Mouse (Mus musculus) myocyte (in vitro differentiated cells): ENCODE results near the gene Prpf8. TPM values are rescaled to one million over a fixed set of nuclear protein-coding genes. Genes with fewer than 3 reads are reported as not detected.

Experiments
- H3K27me3 ChIP-seq: one replicate; pipeline ENCODE4 v1.6.1; 2011; ENCODE audit not compliant: control insufficient read depth, insufficient read depth, insufficient read length
- H3K36me3 ChIP-seq: one replicate; pipeline ENCODE4 v1.6.1; 2011; ENCODE audit not compliant: control insufficient read depth, insufficient read depth
- H3K4me2 ChIP-seq: one replicate; pipeline ENCODE4 v1.6.1; 2011; ENCODE audit warnings: low read depth, control low read depth
- H3K4me3 ChIP-seq: one replicate; pipeline ENCODE4 v1.5.1; 2011; ENCODE audit warnings: mild to moderate bottlenecking, control low read depth, moderate library complexity
- H3K79me2 ChIP-seq: one replicate; pipeline ENCODE4 v1.6.1; 2011; ENCODE audit not compliant: control insufficient read depth, insufficient read depth
- H3ac ChIP-seq: one replicate; pipeline ENCODE4 v1.6.1; 2011; ENCODE audit not compliant: control insufficient read depth, insufficient read length
- E2F4 ChIP-seq: IDR thresholded peaks from one replicate; pipeline ENCODE4 v1.6.1; 2011; ENCODE audit warnings: mild to moderate bottlenecking, control low read depth, moderate library complexity; ENCODE audit not compliant: insufficient read depth
- MAX ChIP-seq: IDR thresholded peaks from one replicate; pipeline ENCODE4 v1.6.1; 2011; ENCODE audit warnings: low read depth, mild to moderate bottlenecking, control low read depth
- MYOD1 ChIP-seq, 3 experiments: IDR thresholded peaks; one replicate each; pipeline ENCODE4 v1.6.1; 2011; ENCODE audit warnings: control low read depth in 2 of 3, low read depth in 2 of 3, mild to moderate bottlenecking in 2 of 3, moderate library complexity in 1 of 3; ENCODE audit not compliant: insufficient read length in 2 of 3, control insufficient read depth in 1 of 3
- MYOG ChIP-seq, 3 experiments: IDR thresholded peaks; one replicate each; pipeline ENCODE4 v1.6.1; 2011; ENCODE audit warnings: control low read depth in 2 of 3, low read depth in 2 of 3, mild to moderate bottlenecking in 2 of 3; ENCODE audit not compliant: insufficient read length in 2 of 3, control insufficient read depth in 1 of 3, insufficient read depth in 1 of 3
- POLR2A ChIP-seq: IDR thresholded peaks from one replicate; pipeline ENCODE4 v1.6.1; 2011; ENCODE audit warnings: low read depth, mild to moderate bottlenecking, control low read depth, moderate library complexity; ENCODE audit not compliant: insufficient read length
- POLR2AphosphoS2 ChIP-seq: IDR thresholded peaks from one replicate; pipeline ENCODE4 v1.6.1; 2011; ENCODE audit warnings: low read depth, control low read depth; ENCODE audit not compliant: insufficient read length
- REST ChIP-seq: IDR thresholded peaks from one replicate; pipeline ENCODE4 v1.6.1; 2011; ENCODE audit warnings: mild to moderate bottlenecking, control low read depth, moderate library complexity; ENCODE audit not compliant: insufficient read depth, insufficient read length
- SRF ChIP-seq: IDR thresholded peaks from one replicate; pipeline ENCODE4 v1.6.1; 2011; ENCODE audit warnings: low read depth; ENCODE audit not compliant: control insufficient read depth, insufficient read length
- TCF12 ChIP-seq: IDR thresholded peaks from one replicate; pipeline ENCODE4 v1.6.1; 2011; ENCODE audit warnings: mild to moderate bottlenecking, control low read depth; ENCODE audit not compliant: poor library complexity, insufficient read depth, severe bottlenecking
- TCF3 ChIP-seq: IDR thresholded peaks from one replicate; pipeline ENCODE4 v1.6.1; 2011; ENCODE audit warnings: low read depth, control low read depth; ENCODE audit not compliant: insufficient read length
- USF1 ChIP-seq: IDR thresholded peaks from one replicate; pipeline ENCODE4 v1.6.1; 2011; ENCODE audit warnings: low read depth, mild to moderate bottlenecking, control low read depth, moderate library complexity
- polyA plus RNA-seq: library from polyadenylated mRNA; unstranded; fragments of >200 nt; fragmentation: generic; extraction: Trizol; gene quantifications from one replicate; pipeline ENCODE4 v1.2.1, GENCODE M21; 2012; ENCODE audit warnings: missing spikeins

Gene Prpf8
- polyA plus RNA-seq, 1 experiment = 93.0 TPM

DNA sequence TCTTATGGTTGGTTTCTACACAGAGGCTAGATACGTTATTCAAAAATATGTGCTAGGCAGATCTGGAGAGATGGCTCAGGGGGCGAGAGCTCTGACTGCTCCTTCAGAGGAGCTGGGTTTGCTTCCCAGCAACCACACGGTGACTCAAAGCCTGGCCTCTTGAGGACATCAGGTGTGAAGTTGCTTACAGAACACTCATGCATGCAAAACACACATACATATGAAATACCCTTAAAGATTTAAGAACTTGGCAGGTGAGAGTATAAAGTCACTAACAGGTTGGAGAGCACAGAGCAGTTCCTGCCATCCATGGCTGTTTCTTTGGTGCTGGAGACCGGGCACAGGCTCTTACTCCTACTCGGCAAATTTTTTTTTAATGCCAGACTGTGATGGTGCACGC, 40.3 kb downstream of the Prpf8 start:
- Histone ChIP-seq H3K36me3 (no peaks in the 10 kb centered on the region), H3K4me2 (no peak overlapping the region), H3K27me3 (no peaks in the 10 kb centered on the region), H3ac (no peak overlapping the region), H3K4me3 (no peak overlapping the region), H3K79me2 (no peaks in the 10 kb centered on the region)
- TF ChIP-seq POLR2AphosphoS2 (no peak), USF1 (no peak), MAX (no peak)

DNA sequence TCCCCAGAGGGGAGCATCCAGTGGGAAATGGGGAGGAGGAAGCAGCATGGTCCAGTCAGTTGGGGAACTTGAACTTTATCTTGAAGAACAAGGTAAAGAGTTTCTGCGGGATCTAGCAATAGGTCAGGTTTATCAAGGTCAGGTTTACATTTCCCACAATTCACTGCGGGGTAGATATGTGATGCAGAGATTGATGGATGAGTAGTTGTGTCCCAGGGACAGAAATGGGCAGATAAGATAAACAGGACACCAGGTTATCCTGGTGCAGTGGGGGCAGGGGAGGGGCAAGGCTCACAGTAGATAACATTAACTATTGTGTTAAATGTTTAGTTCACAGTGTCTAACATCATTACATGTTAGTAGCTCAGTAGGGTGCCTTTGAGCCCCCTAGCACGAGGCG, 43.2 kb downstream of the Prpf8 start:
- H3K4me3 ChIP-seq = peak overlapping the region; percentile 87
- no peak overlapping the region for H3K4me2 ChIP-seq
- H3K36me3 ChIP-seq = no peaks in the 10 kb centered on the region
- no peaks in the 10 kb centered on the region for H3K79me2 ChIP-seq
- no peaks in the 10 kb centered on the region for H3K27me3 ChIP-seq
- H3ac ChIP-seq = no peak overlapping the region
- TF ChIP-seq SRF = no peak

GRCm38 (mm10) chr11:75530325-75530724, 43.7 kb downstream of the Prpf8 start:
- H3ac ChIP-seq = peak overlapping the region; percentile 54
- H3K79me2 ChIP-seq = no peaks in the 10 kb centered on the region
- no peaks in the 10 kb centered on the region for H3K27me3 ChIP-seq
- no peaks in the 10 kb centered on the region for H3K36me3 ChIP-seq
- TF ChIP-seq POLR2AphosphoS2 (no peak), MYOG (IDR thresholded peaks at IDR 0.05; ENCODE audit: control insufficient read depth in 1 of 3, insufficient read depth in 1 of 3, insufficient read length in 2 of 3, low read depth in 2 of 3) (peak in 1 of 3 experiments; percentile 18), POLR2A (peak; percentile 32)
- H3K4me2 ChIP-seq = peak overlapping the region; percentile 100
- H3K4me3 ChIP-seq = peak overlapping the region; percentile 87

DNA sequence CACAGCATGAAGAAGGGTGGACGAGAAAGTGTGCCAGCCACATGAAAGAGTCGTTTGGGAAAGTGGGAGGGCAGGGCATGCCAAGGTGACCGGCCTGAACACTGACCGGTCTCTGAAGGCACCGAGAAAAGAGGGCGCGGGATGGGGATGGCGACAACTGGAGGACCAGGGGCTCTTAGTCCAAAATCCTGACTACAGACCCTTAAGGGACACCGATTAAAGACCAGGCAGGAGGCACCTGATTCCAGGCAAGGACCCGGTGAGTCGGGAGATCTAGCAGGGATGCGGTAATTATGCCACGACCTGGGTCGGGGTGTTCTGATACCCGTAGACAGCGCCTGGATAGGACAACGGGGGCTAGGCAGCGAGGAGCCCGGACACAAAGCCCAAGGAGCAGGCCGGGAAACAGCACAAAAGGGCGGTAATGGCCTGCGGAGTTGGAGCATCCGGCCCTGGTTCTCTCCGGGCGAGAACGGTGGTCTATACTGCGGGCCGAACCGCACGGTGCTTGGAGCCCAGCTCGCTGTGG, 44.3 kb downstream of the Prpf8 start:
- Histone ChIP-seq H3K79me2 (no peaks in the 10 kb centered on the region), H3K27me3 (no peaks in the 10 kb centered on the region), H3ac (peak overlapping the region; percentile 54), H3K4me3 (peak overlapping the region; percentile 87), H3K4me2 (peak overlapping the region; percentile 100), H3K36me3 (no peaks in the 10 kb centered on the region)
- no peak for TF ChIP-seq USF1
- TF ChIP-seq POLR2AphosphoS2 = no peak
- TF ChIP-seq MYOG (IDR thresholded peaks at IDR 0.05; ENCODE audit: control insufficient read depth in 1 of 3, insufficient read depth in 1 of 3, insufficient read length in 2 of 3, low read depth in 2 of 3) = no peak
- no peak for TF ChIP-seq POLR2A
- TF ChIP-seq MYOD1 (IDR thresholded peaks at IDR 0.05; ENCODE audit: control insufficient read depth in 1 of 3, insufficient read length in 2 of 3, low read depth in 2 of 3) = no peak

- TF ChIP-seq MYOG (IDR thresholded peaks at IDR 0.05; ENCODE audit: control insufficient read depth in 1 of 3, insufficient read depth in 1 of 3, insufficient read length in 2 of 3, low read depth in 2 of 3) (no peak), MAX (no peak), E2F4 (peak; percentile 74)
- peak within 1 kb of the TSS; percentile 54 for H3ac ChIP-seq
- H3K4me2 ChIP-seq = peak within 1 kb of the TSS; percentile 100
- H3K4me3 ChIP-seq = peak within 1 kb of the TSS; percentile 87
- no peaks in the 10 kb centered on the region for H3K79me2 ChIP-seq
- no peaks in the 10 kb centered on the region for H3K27me3 ChIP-seq
- H3K36me3 ChIP-seq = no peaks in the 10 kb centered on the region
These were observed 45.0 kb downstream of the Prpf8 start, which contains the start of gene Slc43a2 for GRCm38 (mm10) chr11:75531469-75532242. TSS of gene Slc43a2 (plus strand) at chr11:75531694.

DNA sequence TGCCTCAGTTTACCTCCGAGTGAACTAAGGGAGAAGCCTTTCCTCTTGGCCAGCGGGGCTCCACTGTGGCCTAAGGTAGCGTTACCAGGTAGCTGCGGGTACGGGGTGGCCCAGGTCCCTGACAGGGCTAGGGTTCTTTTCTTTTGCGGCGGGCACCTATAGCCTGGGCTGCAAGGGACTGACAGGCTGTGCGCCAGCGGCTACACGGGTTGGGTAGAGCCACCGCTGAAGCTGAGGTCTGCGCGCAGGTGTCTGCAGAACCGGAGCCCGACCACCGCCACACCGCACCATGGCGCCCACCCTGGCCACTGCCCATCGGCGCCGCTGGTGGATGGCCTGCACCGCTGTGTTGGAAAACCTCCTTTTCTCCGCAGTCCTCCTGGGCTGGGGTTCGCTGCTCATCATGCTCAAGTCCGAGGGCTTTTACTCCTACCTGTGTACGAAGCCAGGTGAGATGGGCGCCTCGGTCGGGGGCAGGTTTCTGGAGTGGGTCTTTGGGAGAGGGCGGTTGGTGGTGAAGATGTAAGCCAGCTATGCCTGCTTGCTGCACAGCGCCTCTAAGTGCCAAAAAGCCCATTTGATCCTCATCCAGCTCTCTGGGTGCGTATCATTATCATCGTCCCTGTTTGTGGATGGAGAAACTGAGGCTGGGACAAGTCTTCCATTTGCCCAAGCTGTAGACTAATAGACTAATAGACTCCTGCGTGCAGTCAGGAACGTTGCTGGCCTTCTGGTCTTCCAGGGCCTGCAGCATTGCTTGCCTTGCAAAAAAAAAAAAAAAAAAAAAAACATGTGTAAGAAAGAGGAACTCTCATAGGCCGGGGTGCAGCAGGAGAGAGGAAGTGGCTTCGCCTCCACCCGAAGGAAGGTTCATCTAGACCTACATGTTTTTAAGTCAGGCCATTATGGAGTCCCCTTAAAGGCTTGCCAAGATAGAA, 46.0 kb downstream of the Prpf8 start:
- H3K27me3 ChIP-seq = no peaks in the 10 kb centered on the region
- H3ac ChIP-seq = no peak overlapping the region
- peak overlapping the region; percentile 100 for H3K4me2 ChIP-seq
- no peaks in the 10 kb centered on the region for H3K36me3 ChIP-seq
- peak overlapping the region; percentile 87 for H3K4me3 ChIP-seq
- TF ChIP-seq REST (no peak), E2F4 (no peak), POLR2A (no peak), MYOG (IDR thresholded peaks at IDR 0.05; ENCODE audit: control insufficient read depth in 1 of 3, insufficient read depth in 1 of 3, insufficient read length in 2 of 3, low read depth in 2 of 3) (no peak), POLR2AphosphoS2 (no peak), TCF12 (no peak), USF1 (no peak), SRF (no peak), MAX (no peak), MYOD1 (IDR thresholded peaks at IDR 0.05; ENCODE audit: control insufficient read depth in 1 of 3, insufficient read length in 2 of 3, low read depth in 2 of 3) (no peak), TCF3 (no peak)
- H3K79me2 ChIP-seq = no peaks in the 10 kb centered on the region
